Mouse (Mus musculus): ENCODE data around the gene Lexm. TPM values are rescaled to one million over a fixed set of nuclear protein-coding genes. Genes with fewer than 3 reads are reported as not detected.

The Lexm gene
- not detected in 2 replicates for polyA plus RNA-seq (2015; fragmentation: Nextera tagmentation; extraction: Ambion mirVana)

DNA sequence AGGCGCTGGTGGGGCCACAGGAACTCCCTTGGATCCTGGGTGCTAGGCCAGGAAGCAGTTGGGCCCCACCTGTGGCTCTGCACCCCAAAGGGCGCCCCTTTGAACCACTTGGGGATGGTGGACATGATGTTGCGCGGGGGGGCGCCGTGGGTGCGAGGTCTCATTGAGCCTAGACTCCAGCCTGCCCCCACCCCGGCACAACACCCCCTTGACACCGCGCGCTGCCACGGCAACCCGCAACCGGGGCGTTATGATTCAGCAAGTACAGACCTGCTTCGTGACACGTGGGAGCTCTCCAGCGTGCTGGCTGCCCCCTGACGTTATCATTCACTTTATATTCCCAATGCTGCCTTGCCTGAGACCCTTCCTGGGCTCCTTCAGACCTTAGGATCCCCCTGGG is at the start of gene Lexm:
Gene Lexm, minus strand, starts transcription at position 186 of the 400 bp plus-strand sequence.

DNA sequence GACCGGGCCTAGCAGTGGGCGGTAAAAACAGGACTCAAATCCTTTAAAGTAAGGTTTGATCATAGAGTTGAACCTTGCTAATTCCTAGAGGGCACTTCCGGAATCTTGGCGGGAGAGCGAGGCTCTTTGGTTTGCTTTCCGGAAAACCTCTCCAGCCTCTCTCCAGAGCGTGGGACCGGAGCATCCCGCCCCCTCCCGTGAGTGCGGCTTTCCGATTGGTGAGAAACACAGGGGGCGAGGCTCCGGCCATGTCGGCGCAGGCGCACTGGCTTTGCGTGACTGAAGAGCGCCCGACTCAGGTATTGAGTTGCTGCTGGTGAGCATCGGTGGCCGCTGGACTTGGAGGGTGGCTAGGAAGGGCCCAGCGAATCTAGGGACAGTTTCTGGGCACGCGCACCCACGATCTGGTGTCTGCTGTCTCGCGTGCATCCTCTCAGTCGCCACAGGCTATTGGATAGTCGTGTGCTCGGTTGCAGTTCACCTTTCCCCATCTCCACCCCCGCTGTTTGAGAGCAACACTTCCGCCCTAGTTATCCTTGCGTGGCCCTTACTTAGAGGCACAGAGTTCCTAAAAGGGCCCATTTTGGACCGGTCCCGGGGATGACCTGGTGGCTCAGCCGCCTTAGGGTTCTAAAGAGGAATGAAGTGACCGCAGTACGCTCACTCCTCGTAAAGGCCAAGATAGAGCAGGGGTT is 33.9 kb upstream of the Lexm start, which contains the start of gene Pars2:
Gene Pars2, plus strand, starts transcription at position 237 of the 695 bp plus-strand sequence.

GRCm38 (mm10) chr4:106622030-106622493 is 5.0 kb upstream of the Lexm start, which contains the start of gene Ttc22:
Gene Ttc22, plus strand, starts transcription at chr4:106622432.

GRCm38 (mm10) chr4:106560846-106561781 is 55.9 kb downstream of the Lexm start, which contains the start of gene Dhcr24:
Gene Dhcr24, plus strand, starts transcription at chr4:106561038.

Other genes with a start within 250 kb of the Lexm start
- 1.5 TPM in 2 replicates for gene Pcsk9, start 152.9 kb downstream of the Lexm start, polyA plus RNA-seq (2015; fragmentation: Nextera tagmentation; extraction: Ambion mirVana)
- not detected in 2 replicates for gene Bsnd, start 125.0 kb downstream of the Lexm start, polyA plus RNA-seq (2015; fragmentation: Nextera tagmentation; extraction: Ambion mirVana)
- 10.4 and 10.7 TPM in 2 replicates for gene Dhcr24, start 56.2 kb downstream of the Lexm start, polyA plus RNA-seq (2015; fragmentation: Nextera tagmentation; extraction: Ambion mirVana)
- 1.0 and 1.5 TPM in 2 replicates for gene Ttc22, start 5.2 kb upstream of the Lexm start, polyA plus RNA-seq (2015; fragmentation: Nextera tagmentation; extraction: Ambion mirVana)
- 6.8 and 7.1 TPM in 2 replicates for gene Pars2, start 33.8 kb upstream of the Lexm start, polyA plus RNA-seq (2015; fragmentation: Nextera tagmentation; extraction: Ambion mirVana)
- gene Ttc4, start 61.7 kb upstream of the Lexm start, polyA plus RNA-seq (2015; fragmentation: Nextera tagmentation; extraction: Ambion mirVana), result 84.3 and 104 TPM in 2 replicates
- 0.43 and 0.52 TPM in 2 replicates for gene Mroh7, start 113.7 kb upstream of the Lexm start, polyA plus RNA-seq (2015; fragmentation: Nextera tagmentation; extraction: Ambion mirVana)
- gene Fam151a, start 116.6 kb upstream of the Lexm start, polyA plus RNA-seq (2015; fragmentation: Nextera tagmentation; extraction: Ambion mirVana), result 0.19 TPM in 1 of 2 replicates, not detected in the other
- gene Acot11, start 187.8 kb upstream of the Lexm start, polyA plus RNA-seq (2015; fragmentation: Nextera tagmentation; extraction: Ambion mirVana), result 5.4 and 5.9 TPM in 2 replicates

All from neural tube, postnatal 0 days (tissue).